Mouse (Mus musculus): ENCODE results near the gene Rab5c.

DNA sequence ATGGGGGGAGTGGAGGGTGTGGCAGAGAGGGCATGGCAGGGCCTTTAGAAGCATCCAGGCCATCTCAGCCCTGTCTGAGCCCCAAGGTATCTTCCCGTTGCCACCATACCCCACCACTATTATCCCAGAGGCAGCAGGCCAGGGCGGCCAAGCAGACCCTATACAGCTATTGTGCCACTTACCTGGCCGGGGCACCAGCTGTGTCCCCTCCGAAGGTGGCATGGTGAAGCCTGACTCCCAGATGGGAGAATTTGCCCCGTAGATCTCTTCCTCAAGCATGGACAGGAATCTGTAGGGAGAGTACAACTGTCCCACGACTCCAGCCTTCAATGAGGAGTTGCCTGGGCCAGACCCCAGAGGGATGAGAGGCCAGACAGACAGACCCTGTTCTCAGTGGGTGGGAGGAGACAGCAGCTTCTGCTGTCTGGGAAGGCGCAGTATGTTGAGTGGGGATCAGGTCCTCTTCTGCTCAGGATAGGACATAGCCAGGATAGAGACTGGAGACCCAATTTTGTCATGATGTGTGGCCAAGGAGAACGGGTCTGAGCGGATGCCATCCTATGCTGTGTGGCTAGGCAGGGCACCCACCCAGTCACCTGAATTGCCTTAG lies 28.7 kb downstream of the Rab5c start:
- TF ChIP-seq POLR2AphosphoS5 (IDR thresholded peaks at IDR 0.05; ENCODE audit: borderline replicate concordance, low read depth, low read length) (no peak), EP300 (IDR thresholded peaks at IDR 0.05; ENCODE audit: low read depth in 1 of 2, low read length in 2 of 2) (no peak), MAZ (IDR thresholded peaks at IDR 0.05; ENCODE audit: low read depth, low read length) (no peak), E2F4 (IDR thresholded peaks at IDR 0.05; ENCODE audit: borderline replicate concordance, low read depth, low read length) (no peak), RAD21 (IDR thresholded peaks at IDR 0.05; ENCODE audit: low read depth, low read length) (no peak), USF1 (IDR thresholded peaks at IDR 0.05; ENCODE audit: low read depth, low read length) (no peak), ELF1 (IDR thresholded peaks at IDR 0.05; ENCODE audit: low read depth, low read length) (no peak), POLR2A (IDR thresholded peaks at IDR 0.05; ENCODE audit: control insufficient read depth in 1 of 2, insufficient read depth in 1 of 2, low read depth in 1 of 2, low read length in 2 of 2, poor library complexity in 1 of 2) (no peak), NELFE (IDR thresholded peaks at IDR 0.05; ENCODE audit: low read depth, low read length) (no peak), MXI1 (IDR thresholded peaks at IDR 0.05; ENCODE audit: low read depth, low read length) (no peak), CTCF (IDR thresholded peaks at IDR 0.05 in 2 of 3, conservative IDR thresholded peaks at IDR 0.05 in 1 of 3; ENCODE audit: control insufficient read depth in 1 of 3, insufficient read depth in 1 of 3, low read depth in 2 of 3, low read length in 3 of 3, poor library complexity in 1 of 3, severe bottlenecking in 1 of 3) (no peak), ETS1 (IDR thresholded peaks at IDR 0.05; ENCODE audit: low read depth, low read length) (no peak), GABPA (IDR thresholded peaks at IDR 0.05; ENCODE audit: low read depth, low read length) (no peak), TAL1 (IDR thresholded peaks at IDR 0.05; ENCODE audit: low read length) (no peak)
